Mouse (Mus musculus) testis, postnatal 14 days (tissue): ENCODE results near the gene Bcl2l11.
A peak's percentile ranks its signal among the peaks of the same experiment; 100 is the strongest.
"Not testable (repeated sequence)": the region's sequence is repeated elsewhere in the genome, so short reads cannot be mapped to it uniquely, and the experiment has no call there.

Experiments used
- DNase-seq: peaks from one replicate; pipeline ENCODE4 v3.0.0; 2021; ENCODE audit warnings: low spot score

Gene Bcl2l11

DNA sequence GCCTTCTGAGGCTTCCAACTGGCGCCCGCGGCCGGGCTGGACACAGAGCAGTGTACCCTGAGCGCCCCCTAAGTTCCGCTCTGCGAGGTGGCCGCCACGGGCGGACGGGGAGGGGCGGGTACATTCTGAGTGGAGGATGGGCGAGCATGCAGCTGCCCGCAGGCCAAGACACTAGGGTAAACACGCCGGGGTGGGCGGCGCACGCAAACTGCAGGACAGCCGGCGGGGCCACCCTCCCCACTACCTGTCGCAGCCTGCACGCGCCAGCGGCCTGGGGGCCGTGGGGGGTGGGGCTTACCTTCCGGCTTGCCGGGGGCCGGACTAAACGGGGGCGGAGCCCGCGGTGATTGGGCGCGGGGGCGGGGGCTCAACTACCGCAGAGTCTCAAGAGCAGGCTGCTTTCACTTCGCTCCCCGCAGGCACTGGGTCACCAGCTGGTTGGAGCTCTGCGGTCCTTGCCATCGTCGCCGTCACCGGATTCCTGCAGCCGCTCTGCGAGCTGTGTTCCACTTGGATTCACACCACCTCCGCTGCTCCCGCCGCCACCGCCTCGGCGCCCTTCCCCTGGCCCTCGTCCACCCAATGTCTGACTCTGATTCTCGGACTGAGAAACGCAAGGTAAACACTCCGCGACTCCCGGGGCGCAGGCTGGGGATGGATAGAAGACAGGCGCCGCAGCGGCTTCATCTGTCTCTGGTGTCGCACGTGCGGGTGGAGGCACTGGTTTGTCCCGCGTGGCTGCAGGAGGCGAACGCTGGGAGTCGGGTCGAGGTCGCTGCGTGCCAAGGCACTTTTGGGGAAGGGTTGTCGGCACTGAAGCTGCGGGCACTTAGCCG lies at the start of gene Bcl2l11:
Gene Bcl2l11 (plus strand): TSS at position 404 of the 836 bp plus-strand sequence.
- DNase-seq, result peak; percentile 90

DNA sequence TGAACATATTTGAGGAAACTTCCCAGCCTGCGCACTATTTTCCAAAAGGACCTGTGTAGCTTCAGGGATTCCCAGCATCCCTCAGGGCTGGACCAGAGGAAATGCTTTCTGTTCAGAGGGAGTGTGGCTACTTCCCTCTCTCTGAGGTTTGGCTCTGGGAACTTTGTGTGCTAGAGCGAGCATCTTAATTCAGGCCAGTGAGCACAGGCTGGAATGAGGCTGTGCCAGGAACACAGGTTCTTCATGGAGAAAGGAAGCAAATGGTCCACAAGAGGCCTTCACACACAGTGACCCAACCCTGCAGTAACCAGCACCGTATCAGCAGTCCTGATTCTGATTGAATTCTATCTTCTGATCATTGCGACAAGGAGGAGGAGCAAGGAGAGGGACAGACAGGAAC lies 48.9 kb upstream of the Bcl2l11 start:
- DNase-seq, result no peak

DNA sequence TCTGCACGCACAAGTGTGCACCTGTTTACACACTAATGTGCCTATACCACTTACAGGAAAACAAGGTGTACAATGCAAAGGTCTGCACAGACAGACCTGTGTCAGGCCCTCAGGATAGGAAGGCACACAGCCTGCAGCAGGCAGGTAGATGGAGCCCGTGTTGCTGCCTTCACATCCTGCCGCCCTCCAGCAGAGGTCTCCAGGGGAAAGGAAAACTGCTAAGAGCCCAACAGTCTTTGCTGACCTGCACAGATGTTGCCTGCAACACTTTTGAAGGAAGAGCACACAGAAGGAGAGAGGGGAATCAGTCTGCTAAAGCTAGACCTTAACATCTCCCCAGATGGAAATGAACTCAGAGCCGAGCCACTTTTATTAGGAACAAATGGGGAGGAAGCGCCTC lies 47.0 kb upstream of the Bcl2l11 start:
- no peak for DNase-seq

DNA sequence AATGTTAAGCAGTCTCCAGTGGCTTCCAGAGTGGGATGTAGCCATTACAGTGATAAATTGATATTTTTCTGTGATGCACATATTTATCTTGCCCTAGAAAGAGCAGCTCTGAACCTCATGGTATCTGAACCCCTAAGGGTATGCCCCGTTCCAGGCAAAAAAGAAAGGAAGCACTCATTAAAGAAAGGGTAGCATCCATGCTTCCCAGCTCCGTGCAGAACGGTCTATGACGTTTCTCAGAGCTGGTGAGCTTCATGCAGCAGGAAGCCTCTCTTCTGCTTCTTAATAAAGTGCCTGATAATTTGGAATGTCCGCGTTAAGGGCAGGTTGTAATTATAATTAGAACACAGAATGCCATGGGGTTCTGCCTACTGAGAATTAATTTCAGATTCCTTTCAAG lies 46.5 kb upstream of the Bcl2l11 start:
- DNase-seq, result no peak

DNA sequence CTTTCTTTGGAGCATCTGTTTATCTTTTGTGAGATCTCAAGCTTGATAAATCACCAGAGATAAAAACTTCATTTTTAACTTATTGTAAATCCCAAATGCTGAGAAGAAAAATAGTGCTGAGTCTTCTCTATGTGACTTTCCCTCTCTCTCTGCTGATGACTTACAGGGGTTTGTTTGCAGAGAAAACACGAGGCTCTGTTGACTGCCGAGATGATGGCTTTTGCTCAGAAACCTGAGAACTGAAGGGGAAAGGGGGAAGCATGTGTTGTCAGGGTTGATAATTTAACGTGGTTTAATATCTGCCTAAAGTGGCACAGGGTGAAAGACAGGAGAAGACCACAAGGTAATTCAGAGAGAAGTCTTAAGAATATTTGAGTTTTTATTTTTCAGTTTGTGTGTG lies 42.0 kb upstream of the Bcl2l11 start:
- no peak for DNase-seq

DNA sequence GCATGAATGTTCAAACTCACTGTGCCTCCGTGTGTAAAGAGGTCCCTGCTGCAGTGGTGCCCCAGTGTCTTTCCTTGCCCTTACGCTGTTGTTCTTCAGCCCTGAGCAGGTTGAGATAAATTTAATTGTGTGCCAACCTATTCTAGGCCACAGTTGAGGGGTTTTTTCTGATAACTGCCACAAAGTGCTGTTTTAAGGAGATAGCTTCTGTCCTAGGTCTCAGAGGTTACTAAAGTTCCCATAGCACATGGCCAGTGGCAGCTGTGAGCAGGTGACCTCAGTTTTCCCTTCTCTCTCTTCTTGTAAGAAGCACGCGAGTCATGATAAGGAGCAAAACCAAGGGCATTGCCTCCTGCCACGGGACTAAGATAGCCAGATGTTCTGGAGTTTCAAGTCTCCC lies 41.2 kb upstream of the Bcl2l11 start:
- DNase-seq, result no peak

DNA sequence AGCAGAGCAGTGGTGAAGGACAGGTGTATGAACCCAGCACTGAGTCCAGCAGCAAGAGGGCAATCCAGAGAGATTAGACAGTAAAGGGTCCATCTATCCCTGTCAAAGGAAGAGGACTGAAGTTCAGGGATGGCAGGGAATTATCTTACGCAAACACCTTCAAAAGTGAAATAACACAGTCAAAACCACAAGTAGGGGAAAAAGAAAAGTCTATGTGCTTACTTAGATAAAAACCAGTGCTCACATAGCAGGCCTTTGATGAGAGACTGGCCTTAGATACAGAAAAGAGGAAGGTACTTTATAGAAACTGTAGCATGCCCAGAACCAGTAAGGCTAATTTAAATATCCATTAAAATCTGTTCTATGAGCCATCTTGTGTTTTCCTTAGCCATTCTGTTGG lies 40.4 kb upstream of the Bcl2l11 start:
- DNase-seq, result no peak

DNA sequence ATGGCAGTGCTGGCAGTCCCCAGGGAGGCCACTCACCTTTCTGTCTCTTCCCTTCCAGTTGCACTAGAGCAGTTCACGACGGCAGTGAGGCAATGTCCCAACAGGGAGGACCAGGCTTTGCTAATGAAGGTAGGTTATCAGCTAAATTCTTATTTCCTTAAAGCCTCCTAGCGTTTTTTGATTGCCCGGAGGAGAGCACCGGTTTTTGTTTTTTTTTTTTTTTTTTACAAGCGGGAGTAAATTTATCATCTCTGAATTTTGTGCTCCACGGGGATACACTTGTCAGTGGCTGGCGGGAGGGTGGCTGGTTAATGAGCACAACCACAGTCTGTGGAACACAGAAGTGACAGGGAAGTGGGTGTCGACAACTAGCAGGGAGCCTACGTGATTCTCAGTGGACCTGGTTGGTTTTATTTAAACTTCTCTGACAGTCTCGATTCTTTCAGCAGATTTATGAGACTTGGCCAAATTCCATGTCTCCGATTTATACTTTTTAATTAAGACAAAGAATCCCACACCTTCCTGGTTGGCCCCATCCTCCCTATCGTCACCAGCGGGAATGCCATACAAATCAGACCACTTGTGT lies 39.4 kb upstream of the Bcl2l11 start:
- DNase-seq, result no peak

DNA sequence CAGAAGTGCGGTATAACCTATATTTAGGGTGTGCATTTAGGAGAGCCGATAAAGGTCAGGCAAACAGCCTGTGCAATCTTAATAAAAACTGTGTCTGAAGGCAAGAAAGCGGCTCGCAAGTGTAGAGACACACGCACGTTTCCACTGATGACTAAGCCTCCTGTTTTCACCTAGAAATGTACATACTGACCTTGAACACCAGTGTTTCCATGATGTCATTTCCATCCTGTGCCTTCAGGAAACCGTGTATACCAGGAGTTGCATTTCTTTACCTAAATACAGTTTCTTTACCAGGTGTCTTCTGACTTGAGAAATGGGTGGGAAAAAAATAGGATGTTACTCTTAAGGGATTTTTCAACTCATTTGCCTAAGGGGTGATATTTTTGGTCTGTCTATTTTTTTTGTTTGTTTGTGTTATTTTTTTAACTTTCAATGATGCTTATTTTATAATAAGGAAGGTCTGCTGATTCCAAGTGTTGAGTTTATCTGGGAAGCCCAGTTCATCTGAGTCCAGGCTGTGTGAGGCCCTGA lies 38.8 kb upstream of the Bcl2l11 start:
- DNase-seq, result no peak

DNA sequence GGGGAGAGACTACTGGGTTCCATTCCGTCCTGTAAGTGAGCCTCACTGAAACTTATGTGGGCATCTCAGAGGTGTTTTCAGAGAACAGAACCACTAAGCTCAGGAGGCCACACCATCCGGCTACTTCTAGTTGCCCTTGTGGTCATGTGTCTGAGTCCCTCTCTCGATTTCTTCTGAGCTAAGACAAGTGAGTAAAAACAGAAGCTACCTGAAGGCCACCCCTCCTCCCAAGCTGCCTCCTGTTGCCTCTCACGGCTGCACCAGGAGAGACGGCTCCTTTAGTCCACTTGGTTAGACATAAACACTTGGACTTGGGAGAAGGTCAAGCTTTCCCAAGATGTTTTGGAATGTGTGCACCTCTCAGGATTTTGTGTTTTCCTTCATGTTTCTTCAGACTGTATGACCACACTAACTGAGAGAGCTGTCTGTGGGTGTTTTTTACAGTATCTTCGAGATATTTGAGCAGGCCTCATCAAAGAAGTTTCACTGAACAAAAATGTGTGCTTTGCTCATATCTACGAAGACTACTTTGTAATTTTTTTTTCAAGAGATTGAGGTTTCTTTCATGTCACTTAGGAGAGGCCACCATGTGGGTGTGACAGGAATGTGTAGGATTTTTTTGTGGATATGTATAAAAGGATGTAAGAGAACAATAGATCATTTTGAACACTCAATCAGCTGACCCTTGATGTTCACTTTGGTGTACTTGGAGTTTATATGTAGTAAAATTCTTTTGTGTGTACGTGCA lies 37.9 kb upstream of the Bcl2l11 start:
- no peak for DNase-seq

DNA sequence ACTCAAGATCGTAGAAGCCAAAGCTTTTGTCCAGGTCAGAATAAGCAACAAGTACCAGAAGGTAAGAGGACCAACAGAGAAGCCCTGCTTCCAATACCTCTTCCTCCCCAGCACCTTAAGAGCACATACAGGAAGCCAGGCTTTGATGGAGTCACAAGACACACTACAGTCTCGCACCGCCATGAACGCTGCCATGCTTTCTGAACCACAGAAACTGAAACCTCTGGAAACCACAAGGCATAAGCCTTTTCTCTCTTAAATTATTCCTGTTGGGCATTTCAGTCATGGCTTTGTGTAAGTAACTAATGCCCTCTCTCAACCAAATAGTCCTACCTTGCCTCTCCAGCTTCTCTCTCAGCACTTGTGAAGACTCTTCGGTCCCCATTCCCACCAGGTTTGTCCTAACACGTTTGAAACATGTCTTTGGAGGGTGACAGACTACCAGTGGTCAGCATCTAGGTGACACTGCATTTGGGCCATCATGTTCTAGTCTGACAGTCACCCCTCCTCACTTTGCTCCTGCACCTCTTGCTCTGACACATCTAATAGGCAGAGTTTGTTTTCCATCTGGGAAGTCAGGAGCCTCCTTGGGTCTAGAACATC lies 35.5 kb upstream of the Bcl2l11 start:
- no peak for DNase-seq

DNA sequence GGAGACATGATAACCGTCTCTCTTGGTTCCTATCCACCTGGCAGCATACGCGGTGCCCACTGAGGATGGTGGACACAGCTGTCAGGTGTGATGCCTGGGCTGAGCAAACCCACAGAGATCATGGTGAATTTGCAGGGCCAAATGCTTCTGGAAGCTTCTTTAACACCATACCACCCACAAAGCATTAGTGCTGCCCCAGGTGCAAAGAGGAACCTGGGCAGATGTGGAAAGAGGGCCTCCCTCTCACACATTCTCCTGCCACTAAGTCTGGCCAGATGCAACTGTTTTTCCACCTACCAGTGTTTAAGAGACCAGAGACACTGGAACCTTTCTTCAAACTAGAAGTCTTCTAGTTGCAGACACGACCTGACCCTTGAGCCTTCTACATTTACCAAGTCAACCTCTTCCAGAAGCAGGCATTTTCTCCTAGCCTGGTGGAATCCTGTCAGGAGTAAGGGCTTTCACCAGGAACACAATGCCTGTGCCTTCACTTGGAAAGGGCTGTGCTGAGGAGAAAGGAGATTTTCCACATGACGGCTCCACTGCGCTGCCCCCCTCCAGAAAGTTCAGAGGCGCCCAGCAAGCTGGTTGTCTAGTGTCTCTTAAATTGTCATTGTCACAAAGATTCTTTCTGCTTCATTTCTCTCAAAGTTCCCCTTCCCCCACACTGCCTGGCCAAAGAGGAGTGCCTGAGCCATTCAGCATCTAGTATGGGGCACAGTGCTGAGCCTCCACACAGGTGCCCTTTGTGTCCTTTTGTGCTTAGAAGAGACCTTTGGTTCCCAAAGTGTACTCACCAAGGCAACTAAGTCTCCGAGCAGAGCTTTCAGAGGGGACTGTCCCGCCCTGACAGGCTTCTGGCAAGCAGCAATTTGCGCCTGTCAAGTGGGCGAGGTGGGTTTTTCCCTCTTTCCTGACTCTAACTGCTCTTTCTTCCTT lies 34.1 kb upstream of the Bcl2l11 start:
- DNase-seq, result no peak

DNA sequence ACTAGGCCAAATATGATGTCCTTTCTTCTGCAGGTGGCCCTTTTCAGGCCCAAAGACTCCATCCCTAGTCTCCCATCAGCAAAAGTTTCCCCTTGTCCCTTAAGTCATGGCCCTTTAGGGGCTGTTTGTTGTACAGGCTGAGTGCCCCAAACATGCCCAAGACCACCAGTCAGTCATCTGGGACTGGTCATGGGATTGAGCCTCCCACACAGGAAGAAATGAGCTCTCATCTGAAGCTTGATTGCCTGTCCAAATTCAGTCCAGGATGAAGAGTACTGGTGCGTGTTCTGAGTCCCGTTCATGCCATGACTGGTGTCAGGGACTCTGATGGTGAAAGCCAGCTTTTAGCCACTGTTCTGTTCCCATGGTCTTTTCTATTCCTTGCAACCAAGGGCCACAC lies 33.4 kb upstream of the Bcl2l11 start:
- DNase-seq, result no peak

DNA sequence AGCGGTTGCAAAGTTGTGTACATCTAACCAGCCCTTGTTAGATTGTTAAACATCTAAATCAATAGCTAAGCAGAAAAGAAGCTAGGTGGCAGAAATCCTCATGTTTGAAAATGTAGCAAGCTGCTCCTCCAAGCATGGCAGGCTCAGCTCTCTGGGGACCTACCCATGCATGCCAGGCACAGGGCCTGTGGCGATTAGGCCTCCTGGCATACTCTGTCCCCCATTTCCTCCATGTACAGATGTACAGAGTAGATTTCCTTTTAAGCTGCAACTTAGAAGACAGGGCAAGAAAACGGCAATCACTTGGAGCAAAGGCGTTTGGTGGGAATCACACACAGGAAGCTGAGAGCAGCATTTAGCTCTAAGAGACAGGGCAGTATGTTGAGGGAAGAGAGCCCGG lies 31.6 kb upstream of the Bcl2l11 start:
- DNase-seq, result no peak

DNA sequence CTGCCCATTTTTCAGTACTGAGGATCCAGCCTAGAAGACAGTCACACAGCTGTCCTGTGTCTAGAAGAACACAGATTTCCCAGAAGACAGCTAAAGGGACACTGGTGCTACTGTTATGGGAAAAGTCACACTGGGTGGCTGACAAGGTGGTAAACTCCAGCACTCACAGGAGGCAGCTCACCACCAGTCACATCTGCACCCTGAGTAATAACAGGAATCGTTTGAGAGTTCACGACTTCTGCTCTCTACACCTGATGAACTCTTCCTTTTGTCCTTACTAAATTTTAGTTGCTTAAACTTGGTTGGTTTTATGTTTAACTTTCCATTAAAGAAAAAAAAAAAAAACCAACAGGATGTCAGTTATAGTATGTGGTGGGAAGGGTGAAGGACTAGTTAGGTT lies 31.2 kb upstream of the Bcl2l11 start:
- no peak for DNase-seq

DNA sequence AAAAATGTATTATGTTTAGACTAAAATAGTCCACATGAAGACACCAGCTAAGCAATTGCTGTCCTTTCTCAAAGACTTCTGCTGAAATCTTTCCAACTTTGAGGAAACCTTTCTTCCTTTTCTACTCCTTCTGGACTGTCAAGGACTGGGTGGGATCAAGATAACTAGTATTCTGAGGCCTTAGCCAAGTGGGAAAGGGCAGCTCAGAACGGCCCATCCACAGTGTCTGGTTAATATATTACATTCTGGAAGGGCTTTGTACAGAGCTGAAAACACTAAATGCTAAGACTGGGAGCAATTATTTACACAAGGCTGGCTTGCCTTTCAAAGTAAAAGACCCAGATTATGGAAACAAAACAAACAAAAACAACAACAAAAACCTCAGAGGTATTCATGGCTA lies 30.6 kb upstream of the Bcl2l11 start:
- no peak for DNase-seq

DNA sequence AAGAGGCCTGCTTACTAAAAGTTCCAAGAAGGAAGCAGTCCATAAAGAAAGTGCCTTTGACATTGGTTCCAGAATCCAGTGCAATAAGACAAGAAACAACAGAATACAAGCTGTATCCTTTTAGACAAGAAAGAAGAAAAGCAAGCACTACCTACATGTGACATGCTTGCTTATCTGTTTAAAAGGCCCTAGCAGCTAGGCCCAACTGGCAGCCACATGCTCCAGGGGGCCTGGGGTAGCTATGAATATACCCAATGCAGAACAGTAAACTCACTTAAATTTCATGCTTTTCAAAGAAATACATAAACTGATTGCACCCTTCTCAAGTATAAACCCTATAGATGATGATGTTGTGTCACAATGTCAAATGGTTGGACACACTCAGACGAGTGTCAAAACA lies 29.8 kb upstream of the Bcl2l11 start:
- no peak for DNase-seq

DNA sequence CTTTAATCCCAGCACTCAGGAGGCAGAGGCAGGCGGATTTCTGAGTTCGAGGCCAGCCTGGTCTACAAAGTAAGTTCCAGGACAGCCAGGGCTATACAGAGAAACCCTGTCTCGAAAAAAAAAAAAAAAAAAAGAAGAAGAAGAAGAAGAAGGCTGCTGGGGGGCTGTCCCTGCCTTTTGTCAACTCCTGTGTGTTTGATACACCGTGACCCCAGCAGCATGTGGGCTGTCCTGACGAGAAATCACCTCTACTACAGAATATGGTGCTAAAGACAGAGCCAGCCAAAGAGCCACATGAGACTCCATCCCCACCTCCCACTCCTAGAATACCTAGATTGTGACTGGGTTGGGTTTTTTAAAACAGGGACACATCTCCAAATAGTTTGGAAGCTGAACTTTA lies 27.7 kb upstream of the Bcl2l11 start:
- not testable (repeated sequence) for DNase-seq

DNA sequence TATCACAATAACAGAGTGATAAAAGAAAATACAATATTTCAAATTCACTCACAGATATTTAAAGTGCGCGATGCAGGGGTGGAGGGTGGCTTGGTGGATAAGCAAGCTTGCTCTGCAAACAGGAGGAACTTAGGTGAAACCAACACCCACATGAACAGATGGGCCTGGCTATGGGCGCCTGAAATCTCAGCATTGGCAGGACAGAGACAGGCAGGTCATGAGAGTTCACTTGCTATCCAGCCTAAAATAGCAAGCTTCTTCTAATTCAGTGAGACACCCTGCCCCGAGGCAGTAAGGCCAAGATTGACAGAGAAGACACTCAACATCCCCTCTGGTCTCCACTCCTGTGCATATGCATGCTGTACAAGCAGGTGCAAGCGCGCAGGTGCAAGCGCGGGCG lies 23.8 kb upstream of the Bcl2l11 start:
- DNase-seq, result no peak

DNA sequence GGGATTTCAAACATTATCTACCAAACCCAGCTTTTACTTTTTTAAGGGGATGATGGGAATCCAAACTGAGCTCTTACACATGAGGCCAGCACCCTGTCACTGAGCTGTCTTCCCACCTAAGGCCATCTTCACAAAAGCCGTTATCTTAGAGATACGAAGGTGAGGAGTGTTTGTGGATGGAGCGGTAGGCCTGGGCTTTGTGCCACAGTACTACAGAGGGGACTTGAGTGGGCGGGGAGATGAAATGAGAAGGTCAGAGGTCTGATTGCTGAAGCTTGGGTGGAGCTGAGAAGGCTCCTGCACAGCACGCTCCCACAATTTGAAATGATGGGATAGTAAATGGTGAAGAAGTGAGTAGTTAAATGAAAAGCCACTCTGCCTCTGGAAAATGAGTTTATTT lies 21.0 kb upstream of the Bcl2l11 start:
- no peak for DNase-seq

DNA sequence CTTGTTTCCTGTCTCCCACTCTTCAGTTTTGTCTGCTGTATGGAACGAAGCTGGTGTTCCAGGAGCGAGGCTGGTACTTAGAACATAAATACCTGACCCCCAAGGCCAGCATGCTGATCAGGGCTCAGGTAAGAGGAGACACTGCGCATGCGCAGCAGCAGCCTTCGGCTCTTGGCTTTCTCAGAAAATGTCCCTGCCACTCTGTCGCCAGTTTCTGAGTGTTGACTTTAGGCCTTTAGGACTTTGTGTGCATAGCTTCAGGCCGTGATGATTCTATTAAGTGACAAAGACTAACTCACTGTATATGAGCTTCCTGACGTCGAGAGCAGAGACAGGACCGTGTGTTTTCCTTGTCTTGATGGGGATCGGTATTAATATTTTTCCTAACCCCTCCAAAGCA lies 20.2 kb upstream of the Bcl2l11 start:
- DNase-seq, result no peak
